Comparison of ENCODE assay signal across 11 mouse cellular contexts in genomic region chr7:96661352-96662169, GRCm38 (mm10).
DNase-seq lines count a peak whose midpoint lies in the region; ATAC-seq and TF ChIP-seq lines count a peak whose summit lies in the region.
"Had no signal": no experiment of that assay in that cellular context is flagged by ENCODE, and none has a peak within 500 bp of the region (broad histone marks: within the 10 kb centered on the region; RNA-seq: fewer than 3 reads in every experiment).

No protein-coding gene starts in this region.

- H3K27ac ChIP-seq in intestine, embryonic 15.5 days = no peak overlapping the region
- no peak overlapping the region for H3K27ac ChIP-seq in intestine, postnatal 0 days (ENCODE audit: low read depth, low read length)
- H3K27ac ChIP-seq in limb, embryonic 12.5 days = peak overlapping the region; percentile 42
- H3K27ac ChIP-seq in layer of hippocampus, adult 2 months = no peak overlapping the region
- H3K27ac ChIP-seq: forebrain, embryonic 13.5 days; liver, embryonic 14.5 days had no signal

- H3K4me1 ChIP-seq in intestine, embryonic 15.5 days (replicated peaks) = peaks cover 13% of the 10 kb centered on the region; the same call in 1 of the 2 replicates
- H3K4me1 ChIP-seq in intestine, postnatal 0 days (replicated peaks; ENCODE audit: control insufficient read depth, insufficient read depth, low read length) = no peaks in the 10 kb centered on the region
- H3K4me1 ChIP-seq in limb, embryonic 12.5 days (replicated peaks) = peaks cover 87% of the 10 kb centered on the region

- H3K9me3 ChIP-seq in intestine, embryonic 15.5 days = no peaks in the 10 kb centered on the region
- no peaks in the 10 kb centered on the region for H3K9me3 ChIP-seq in intestine, postnatal 0 days (ENCODE audit: control insufficient read depth)
- H3K9me3 ChIP-seq in limb, embryonic 12.5 days = no peaks in the 10 kb centered on the region
- H3K9me3 ChIP-seq: forebrain, embryonic 13.5 days had no signal

- DNase-seq in Muller cell, postnatal 12 days (ENCODE audit: inconsistent ontology term) = peak; percentile 85
- DNase-seq in brain, embryonic 14.5 days (ENCODE audit: low read depth) = peak; percentile 54
- no peak for DNase-seq in layer of hippocampus, adult 2 months (ENCODE audit: low spot score in 2 of 2)
- DNase-seq in thymus, postnatal 0 days (ENCODE audit: low spot score) = no peak
- DNase-seq: adrenal gland, postnatal 10 days; cerebellum, adult 2 months had no signal

- H3K4me2 ChIP-seq in intestine, embryonic 15.5 days (replicated peaks) = no peak overlapping the region
- H3K4me2 ChIP-seq in intestine, postnatal 0 days (replicated peaks; ENCODE audit: low read depth) = no peak overlapping the region
- no peak overlapping the region for H3K4me2 ChIP-seq in limb, embryonic 12.5 days
- H3K4me2 ChIP-seq: forebrain, embryonic 13.5 days had no signal

- no peak overlapping the region for H3K9ac ChIP-seq in intestine, embryonic 15.5 days
- no peak overlapping the region for H3K9ac ChIP-seq in intestine, postnatal 0 days (ENCODE audit: low read depth, low read length)
- H3K9ac ChIP-seq in limb, embryonic 12.5 days (replicated peaks) = no peak overlapping the region
- H3K9ac ChIP-seq: forebrain, embryonic 13.5 days; liver, embryonic 14.5 days had no signal

- no peaks in the 10 kb centered on the region for H3K27me3 ChIP-seq in intestine, embryonic 15.5 days (replicated peaks)
- H3K27me3 ChIP-seq in intestine, postnatal 0 days (replicated peaks; ENCODE audit: control insufficient read depth, insufficient read depth, low read length) = no peaks in the 10 kb centered on the region
- peaks cover 24% of the 10 kb centered on the region; the same call in 1 of the 2 replicates for H3K27me3 ChIP-seq in limb, embryonic 12.5 days

- H3K36me3 ChIP-seq in intestine, embryonic 15.5 days = no peaks in the 10 kb centered on the region
- no peaks in the 10 kb centered on the region for H3K36me3 ChIP-seq in intestine, postnatal 0 days (ENCODE audit: control insufficient read depth, insufficient read depth)
- H3K36me3 ChIP-seq in limb, embryonic 12.5 days = no peaks in the 10 kb centered on the region

- 51% methylated on average over 12 of the region's 12 CpGs for WGBS in intestine, embryonic 15.5 days
- 56% methylated on average over 12 of the region's 12 CpGs for WGBS in intestine, postnatal 0 days
- 44% methylated on average over 12 of the region's 12 CpGs for WGBS in limb, embryonic 12.5 days

- H3K4me3 ChIP-seq in intestine, embryonic 15.5 days (replicated peaks) = no peak overlapping the region
- no peak overlapping the region for H3K4me3 ChIP-seq in intestine, postnatal 0 days (ENCODE audit: low read depth, low read length)
- no peak overlapping the region for H3K4me3 ChIP-seq in limb, embryonic 12.5 days (replicated peaks)
- no peak overlapping the region for H3K4me3 ChIP-seq in layer of hippocampus, adult 2 months
- H3K4me3 ChIP-seq: forebrain, embryonic 13.5 days had no signal

- TF ChIP-seq POLR2A in brain, embryonic 14.5 days (IDR thresholded peaks at IDR 0.05; ENCODE audit: borderline replicate concordance, extremely low read depth, insufficient read depth, insufficient read length, poor library complexity, severe bottlenecking) = no peak

- 0 out of 2 replicates have a peak, but pooled peaks have one; percentile 5 for ATAC-seq in intestine, embryonic 15.5 days
- ATAC-seq in intestine, postnatal 0 days = no peak
- no peak; the same call in 1 of the 2 replicates for ATAC-seq in limb, embryonic 12.5 days (ENCODE audit: insufficient number of reproducible peaks, insufficient read depth, low FRiP score, low TSS enrichment, low read depth)

- TF ChIP-seq CTCF in intestine, postnatal 0 days (IDR thresholded peaks at IDR 0.05; ENCODE audit: low read depth) = no peak
- no peak for TF ChIP-seq CTCF in brain, embryonic 14.5 days (IDR thresholded peaks at IDR 0.05; ENCODE audit: borderline replicate concordance, extremely low read depth, insufficient read depth, insufficient read length)
- no peak for TF ChIP-seq CTCF in layer of hippocampus, adult 2 months (conservative IDR thresholded peaks at IDR 0.05)

Comparison
In these comparisons a context has a peak if more than half of its experiments do, and no peak if none do; other contexts are left out.
1. DNase-seq: peak in Muller cell, postnatal 12 days (single experiment) and brain, embryonic 14.5 days (single experiment); none in layer of hippocampus, adult 2 months (0 of 2) and thymus, postnatal 0 days (single experiment).